Mouse (Mus musculus) stomach, embryonic 14.5 days (tissue): ENCODE results near the gene Rcan1. TPM values are rescaled to one million over a fixed set of nuclear protein-coding genes. Genes with fewer than 3 reads are reported as not detected.
"Not testable (repeated sequence)": the region's sequence is repeated elsewhere in the genome, so short reads cannot be mapped to it uniquely, and the experiment has no call there.

Experiments
- ATAC-seq: fragments of 200-750 bp; cut with Nextera tagmentation; 2 replicates; pipeline ENCODE4 v1.8.0; 2017; ENCODE audit warnings: low read depth, moderate TSS enrichment; ENCODE audit not compliant: insufficient number of reproducible peaks, insufficient read depth, low FRiP score
- H3K27ac ChIP-seq: fragments of 300-500 bp; sonication (generic); 2 replicates; pipeline ENCODE4 v1.5.1; 2014; ENCODE audit warnings: mild to moderate bottlenecking, low read length, moderate library complexity, mixed read lengths
- H3K27me3 ChIP-seq: fragments of 300-500 bp; sonication (generic); 2 replicates; pipeline ENCODE4 v1.6.1; 2014; ENCODE audit warnings: low read length, control low read depth, mixed read lengths; ENCODE audit not compliant: control insufficient read depth, insufficient read depth
- H3K36me3 ChIP-seq: fragments of 300-500 bp; sonication (generic); 2 replicates; pipeline ENCODE4 v1.6.1; 2014; ENCODE audit warnings: mild to moderate bottlenecking, control low read depth, low read length, moderate library complexity, mixed read lengths; ENCODE audit not compliant: control insufficient read depth, insufficient read depth
- H3K4me1 ChIP-seq: fragments of 300-500 bp; sonication (generic); 2 replicates; pipeline ENCODE4 v1.6.1; 2014; ENCODE audit warnings: low read length, control low read depth, mixed read lengths; ENCODE audit not compliant: control insufficient read depth, insufficient read depth
- H3K4me2 ChIP-seq: fragments of 300-500 bp; sonication (generic); replicated peaks from 2 replicates; pipeline ENCODE4 v1.6.1; 2014; ENCODE audit warnings: low read depth, low read length, control low read depth
- H3K4me3 ChIP-seq: fragments of 300-500 bp; sonication (generic); 2 replicates; pipeline ENCODE4 v1.5.1; 2014; ENCODE audit warnings: low read depth, low read length, control low read depth
- H3K9ac ChIP-seq: fragments of 300-500 bp; sonication (generic); replicated peaks from 2 replicates; pipeline ENCODE4 v1.6.1; 2014; ENCODE audit warnings: low read depth, mild to moderate bottlenecking, control low read depth, low read length, moderate library complexity, mixed read lengths
- H3K9me3 ChIP-seq: fragments of 300-500 bp; sonication (generic); 2 replicates; pipeline ENCODE4 v1.6.1; 2016; ENCODE audit warnings: low read depth, low read length, control low read depth; ENCODE audit not compliant: control insufficient read depth
- WGBS: fragments of 180-500 bp; shearing (Covaris S2); extraction: QIAGEN DNeasy Blood & Tissue Kit; methylation state at CpG from one replicate; pipeline ENCODE4 v1.1.7; 2014; 5-methylcytosine and 5-hydroxymethylcytosine counted together
- polyA plus RNA-seq: library from polyadenylated mRNA; unstranded; fragments of >200 nt; fragmentation: Nextera tagmentation; extraction: Ambion mirVana; gene quantifications from 2 replicates; pipeline ENCODE4 v1.2.1, GENCODE M21; 2014

Gene Rcan1
- polyA plus RNA-seq = 21.2 and 22.8 TPM in 2 replicates

GRCm38 (mm10) chr16:92470706-92471105 lies at the start of gene Rcan1:
Gene Rcan1 (minus strand): TSS chr16:92470867.
- H3K27ac ChIP-seq = no peak within 1 kb of the TSS
- H3K9ac ChIP-seq = no peak within 1 kb of the TSS
- no peak for ATAC-seq
- no peaks in the 10 kb centered on the region for H3K4me1 ChIP-seq
- H3K4me3 ChIP-seq = no peak within 1 kb of the TSS
- H3K36me3 ChIP-seq = no peaks in the 10 kb centered on the region
- WGBS = 78% methylated on average over 6 of the region's 6 CpGs
- no peak within 1 kb of the TSS for H3K4me2 ChIP-seq
- no peaks in the 10 kb centered on the region for H3K9me3 ChIP-seq
- no peaks in the 10 kb centered on the region for H3K27me3 ChIP-seq

GRCm38 (mm10) chr16:92519820-92520492 lies 49.3 kb upstream of the Rcan1 start:
- H3K4me3 ChIP-seq = no peak overlapping the region
- no peak for ATAC-seq
- no peaks in the 10 kb centered on the region for H3K27me3 ChIP-seq
- 54% methylated on average over 13 of the region's 13 CpGs for WGBS
- H3K4me1 ChIP-seq = 0 out of 2 replicates have a peak, but pooled peaks cover 3% of the 10 kb centered on the region
- no peak overlapping the region for H3K4me2 ChIP-seq
- no peak overlapping the region for H3K9ac ChIP-seq
- H3K36me3 ChIP-seq = no peaks in the 10 kb centered on the region
- H3K9me3 ChIP-seq = no peaks in the 10 kb centered on the region
- no peak overlapping the region for H3K27ac ChIP-seq

GRCm38 (mm10) chr16:92518718-92519117 lies 48.1 kb upstream of the Rcan1 start:
- Histone ChIP-seq H3K27me3 (no peaks in the 10 kb centered on the region), H3K36me3 (no peaks in the 10 kb centered on the region), H3K9ac (no peak overlapping the region), H3K4me1 (0 out of 2 replicates have a peak, but pooled peaks cover 3% of the 10 kb centered on the region), H3K4me3 (no peak overlapping the region), H3K9me3 (no peaks in the 10 kb centered on the region), H3K27ac (no peak overlapping the region), H3K4me2 (no peak overlapping the region)
- WGBS = 60% methylated on average over 4 of the region's 4 CpGs
- ATAC-seq = no peak

- Histone ChIP-seq H3K4me1 (0 out of 2 replicates have a peak, but pooled peaks cover 3% of the 10 kb centered on the region), H3K4me3 (no peak overlapping the region), H3K9ac (no peak overlapping the region), H3K36me3 (no peaks in the 10 kb centered on the region), H3K27me3 (no peaks in the 10 kb centered on the region), H3K9me3 (no peaks in the 10 kb centered on the region), H3K27ac (no peak overlapping the region), H3K4me2 (no peak overlapping the region)
- 72% methylated on average over 9 of the region's 9 CpGs for WGBS
- ATAC-seq = no peak
These were observed 45.5 kb upstream of the Rcan1 start for GRCm38 (mm10) chr16:92516139-92516538.

GRCm38 (mm10) chr16:92514896-92515295 lies 44.2 kb upstream of the Rcan1 start:
- H3K27me3 ChIP-seq, H3K4me2 ChIP-seq, H3K27ac ChIP-seq, H3K36me3 ChIP-seq, ATAC-seq, H3K4me3 ChIP-seq, H3K4me1 ChIP-seq, H3K9ac ChIP-seq, H3K9me3 ChIP-seq: not testable (repeated sequence)
- 72% methylated on average over 9 of the region's 9 CpGs for WGBS

GRCm38 (mm10) chr16:92511773-92512391 lies 41.2 kb upstream of the Rcan1 start:
- no peak for ATAC-seq
- WGBS = 62% methylated on average over 5 of the region's 5 CpGs
- Histone ChIP-seq H3K4me2 (no peak overlapping the region), H3K27ac (no peak overlapping the region), H3K36me3 (no peaks in the 10 kb centered on the region), H3K9me3 (no peaks in the 10 kb centered on the region), H3K27me3 (no peaks in the 10 kb centered on the region), H3K9ac (no peak overlapping the region), H3K4me1 (0 out of 2 replicates have a peak, but pooled peaks cover 3% of the 10 kb centered on the region), H3K4me3 (no peak overlapping the region)

- no peaks in the 10 kb centered on the region for H3K36me3 ChIP-seq
- H3K9ac ChIP-seq = no peak overlapping the region
- 62% methylated on average over 13 of the region's 13 CpGs for WGBS
- H3K27ac ChIP-seq = no peak overlapping the region
- no peak for ATAC-seq
- H3K4me1 ChIP-seq = 0 out of 2 replicates have a peak, but pooled peaks cover 3% of the 10 kb centered on the region
- H3K4me2 ChIP-seq = no peak overlapping the region
- no peaks in the 10 kb centered on the region for H3K9me3 ChIP-seq
- H3K27me3 ChIP-seq = no peaks in the 10 kb centered on the region
- H3K4me3 ChIP-seq = no peak overlapping the region
These were observed 40.4 kb upstream of the Rcan1 start for GRCm38 (mm10) chr16:92510835-92511772.

GRCm38 (mm10) chr16:92507573-92507972 lies 36.9 kb upstream of the Rcan1 start:
- no peaks in the 10 kb centered on the region for H3K4me1 ChIP-seq
- no peaks in the 10 kb centered on the region for H3K9me3 ChIP-seq
- H3K4me3 ChIP-seq = no peak overlapping the region
- no peak overlapping the region for H3K27ac ChIP-seq
- WGBS = 67% methylated on average over 4 of the region's 4 CpGs
- ATAC-seq = no peak
- no peaks in the 10 kb centered on the region for H3K36me3 ChIP-seq
- H3K9ac ChIP-seq = no peak overlapping the region
- H3K27me3 ChIP-seq = no peaks in the 10 kb centered on the region
- no peak overlapping the region for H3K4me2 ChIP-seq
